Mouse (Mus musculus): ENCODE data around the gene Cpm.

GRCm38 (mm10) chr10:117659430-117659813, 30.1 kb downstream of the Cpm start:
- TF ChIP-seq CTCF (IDR thresholded peaks at IDR 0.05; ENCODE audit: low read depth, low read length), result no peak
- no peak for TF ChIP-seq POLR2AphosphoS5 (IDR thresholded peaks at IDR 0.05; ENCODE audit: insufficient replicate concordance, low read depth, low read length)
- no peak for TF ChIP-seq TAL1 (conservative IDR thresholded peaks at IDR 0.05; ENCODE audit: low read depth, low read length)
